Mouse (Mus musculus) bone marrow, adult 2 months (tissue): ENCODE results near the gene Lrrc74a.

Experiments
- CTCF ChIP-seq: fragments of 200-500 bp; IDR thresholded peaks from 2 replicates; pipeline ENCODE4 v1.5.1; 2011; ENCODE audit warnings: low read length, control low read depth; ENCODE audit not compliant: control insufficient read depth, insufficient read depth
- POLR2A ChIP-seq: fragments of 200-500 bp; IDR thresholded peaks from 2 replicates; pipeline ENCODE4 v1.6.1; 2011; ENCODE audit warnings: low read depth, mild to moderate bottlenecking, control low read depth, low read length, borderline replicate concordance; ENCODE audit not compliant: control insufficient read depth

DNA sequence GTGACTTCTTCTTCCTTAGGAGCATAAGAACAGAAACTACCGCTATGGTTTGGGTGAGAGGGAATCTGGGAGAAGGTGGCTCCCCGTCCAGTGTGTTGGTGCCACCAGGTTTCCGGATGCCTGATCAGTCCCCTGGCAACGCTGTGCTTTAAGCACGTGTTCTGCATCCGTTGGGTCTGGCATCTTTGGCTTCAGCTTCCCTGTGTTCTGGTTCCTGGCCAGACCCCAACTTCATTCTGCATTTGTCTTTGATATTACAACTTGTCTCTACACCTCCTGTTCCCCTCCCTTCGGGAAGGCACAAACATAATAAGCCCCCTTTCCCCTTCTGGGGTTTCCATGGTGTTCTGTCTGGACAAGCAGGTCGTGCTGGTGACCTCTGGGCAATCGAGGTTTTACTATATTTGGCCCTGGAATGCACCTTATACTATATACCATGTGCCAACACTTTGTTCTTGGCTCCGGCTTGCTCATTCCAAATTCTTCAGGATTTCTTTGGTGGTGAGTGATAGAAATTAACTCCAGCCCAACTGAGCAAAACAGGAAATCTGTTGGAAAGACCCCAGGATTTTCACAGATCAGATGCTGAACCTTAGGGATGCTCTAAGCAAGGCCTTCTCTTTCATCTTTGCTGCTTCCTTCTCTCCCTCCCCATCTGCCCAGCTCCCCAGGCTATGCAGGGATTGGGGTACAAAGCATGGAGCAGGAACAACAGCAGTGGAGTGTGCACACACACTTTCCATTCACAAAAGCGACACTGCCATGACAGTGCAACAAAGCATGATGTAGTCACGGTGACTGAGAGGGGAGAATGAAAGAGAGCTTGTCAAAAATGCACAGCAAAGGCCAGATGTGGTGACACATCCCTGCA, 52.2 kb downstream of the Lrrc74a start:
- TF ChIP-seq CTCF (no peak), POLR2A (no peak)
